ENCODE assay signal across 10 mouse cellular contexts in the genomic region with DNA sequence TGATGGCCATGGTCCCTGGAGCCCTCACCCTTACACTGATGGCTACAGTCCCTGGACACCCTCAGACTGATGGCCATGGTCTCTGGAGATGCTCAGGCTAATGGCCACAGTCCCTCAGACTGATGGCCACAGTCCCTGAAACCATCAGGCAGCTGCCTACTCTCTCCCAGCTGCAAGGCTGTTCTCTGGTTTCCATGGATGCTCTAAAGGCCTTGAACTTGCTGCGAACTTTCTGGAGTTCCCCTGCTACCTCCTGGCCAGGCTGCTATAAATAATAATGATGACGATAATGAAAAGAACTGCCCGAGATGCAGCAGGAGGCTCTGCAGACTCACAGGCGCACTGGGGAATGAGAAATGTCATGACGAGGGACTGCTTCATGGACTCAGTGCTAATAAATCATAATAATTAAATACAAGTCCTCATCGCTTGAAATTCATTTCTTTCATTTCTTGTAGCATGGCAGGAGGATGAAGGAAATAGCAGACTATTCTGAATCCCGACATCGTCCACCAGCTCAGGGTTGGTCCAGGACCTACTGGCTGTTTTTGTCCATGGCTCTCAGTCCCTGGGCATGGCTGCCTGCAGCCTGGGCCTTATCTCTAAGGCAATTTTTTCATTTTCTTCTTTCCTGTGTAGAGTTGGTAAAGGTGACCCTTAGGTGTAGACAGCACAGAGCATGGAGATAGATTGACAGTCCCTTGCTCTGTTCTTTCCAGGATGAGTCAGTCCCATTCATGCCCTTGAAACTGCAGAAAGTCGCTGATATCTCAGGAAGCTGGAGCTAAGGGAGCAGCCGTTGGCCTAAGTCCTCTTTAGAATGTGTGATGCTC.
A peak's percentile ranks its signal among the peaks of the same experiment; 100 is the strongest.
DNase-seq lines count a peak whose midpoint lies in the region; ATAC-seq and TF ChIP-seq lines count a peak whose summit lies in the region.
"Had no signal": no experiment of that assay in that cellular context is flagged by ENCODE, and none has a peak within 500 bp of the region (broad histone marks: within the 10 kb centered on the region; RNA-seq: fewer than 3 reads in every experiment).

No protein-coding gene starts in this region.

- peak; percentile 8 for DNase-seq in liver, adult 2 months (ENCODE audit: extremely low read depth, low read depth, low spot score)
- no peak for DNase-seq in liver, embryonic 11.5 days (ENCODE audit: low spot score)
- peak; percentile 66 for DNase-seq in forelimb bud, embryonic 11.5 days (ENCODE audit: low read depth, low spot score)
- DNase-seq in kidney, adult 2 months, result peak; percentile 64
- no peak for DNase-seq in gastrocnemius, postnatal 25 days
- DNase-seq in right cerebral cortex, postnatal 4 days, result no peak
- DNase-seq in urinary bladder, adult 18-20 months (ENCODE audit: low spot score in 2 of 2), result no peak
- DNase-seq: liver had no signal

- no peaks in the 10 kb centered on the region for H3K9me3 ChIP-seq in liver, embryonic 11.5 days (ENCODE audit: control insufficient read depth, low read length)
- H3K9me3 ChIP-seq in neural tube, embryonic 12.5 days, result no peaks in the 10 kb centered on the region

- H3K4me2 ChIP-seq in liver, embryonic 11.5 days, result no peak overlapping the region
- no peak overlapping the region for H3K4me2 ChIP-seq in neural tube, embryonic 12.5 days (replicated peaks)

- no peak overlapping the region for H3K4me3 ChIP-seq in liver, adult 2 months (ENCODE audit: insufficient read depth, low read depth, low read length)
- H3K4me3 ChIP-seq in liver, embryonic 11.5 days (ENCODE audit: low read depth, low read length), result no peak overlapping the region
- no peak overlapping the region for H3K4me3 ChIP-seq in kidney, adult 2 months (ENCODE audit: insufficient read depth, low read depth, low read length)
- H3K4me3 ChIP-seq in neural tube, embryonic 12.5 days, result no peak overlapping the region

- no peaks in the 10 kb centered on the region for H3K27me3 ChIP-seq in liver, adult 2 months (ENCODE audit: control insufficient read depth, insufficient read depth, low read length)
- no peaks in the 10 kb centered on the region for H3K27me3 ChIP-seq in liver, embryonic 11.5 days (replicated peaks; ENCODE audit: control insufficient read depth, insufficient read depth, low read length)
- no peaks in the 10 kb centered on the region for H3K27me3 ChIP-seq in kidney, adult 2 months (replicated peaks; ENCODE audit: control insufficient read depth, insufficient read depth, low read length)
- H3K27me3 ChIP-seq in neural tube, embryonic 12.5 days (replicated peaks), result no peaks in the 10 kb centered on the region

- no peak overlapping the region for H3K27ac ChIP-seq in liver, adult 2 months (replicated peaks; ENCODE audit: insufficient read depth, low read depth, low read length)
- no peak overlapping the region for H3K27ac ChIP-seq in liver, embryonic 11.5 days (ENCODE audit: low read depth, low read length)
- no peak overlapping the region for H3K27ac ChIP-seq in kidney, adult 2 months (ENCODE audit: insufficient read depth, low read depth, low read length)
- H3K27ac ChIP-seq in neural tube, embryonic 12.5 days, result no peak overlapping the region

- no peak for TF ChIP-seq POLR2A in liver, adult 2 months (IDR thresholded peaks at IDR 0.05; ENCODE audit: extremely low read depth, insufficient read depth, low read length)
- no peak for TF ChIP-seq POLR2A in kidney, adult 2 months (IDR thresholded peaks at IDR 0.05; ENCODE audit: low read depth, low read length)

- no peak for TF ChIP-seq CTCF in liver, adult 2 months (IDR thresholded peaks at IDR 0.05; ENCODE audit: low read depth, low read length)
- TF ChIP-seq CTCF in kidney, adult 2 months (conservative IDR thresholded peaks at IDR 0.05; ENCODE audit: insufficient read depth, insufficient read length, low read depth, low read length), result no peak

- H3K79me2 ChIP-seq in liver, adult 2 months (ENCODE audit: control insufficient read depth, insufficient read depth, low read length), result no peaks in the 10 kb centered on the region

- no peak overlapping the region for H3K9ac ChIP-seq in liver, adult 2 months (ENCODE audit: low read depth, low read length)
- H3K9ac ChIP-seq in liver, embryonic 11.5 days (ENCODE audit: low read depth, low read length), result no peak overlapping the region
- H3K9ac ChIP-seq in neural tube, embryonic 12.5 days, result no peak overlapping the region

- no peaks in the 10 kb centered on the region for H3K36me3 ChIP-seq in liver, adult 2 months (ENCODE audit: control insufficient read depth, insufficient read depth, low read length)
- H3K36me3 ChIP-seq in liver, embryonic 11.5 days (ENCODE audit: control insufficient read depth, insufficient read depth, low read length), result no peaks in the 10 kb centered on the region
- no peaks in the 10 kb centered on the region for H3K36me3 ChIP-seq in kidney, adult 2 months (ENCODE audit: control insufficient read depth, insufficient read depth, low read length)
- no peaks in the 10 kb centered on the region for H3K36me3 ChIP-seq in neural tube, embryonic 12.5 days

- H3K4me1 ChIP-seq in liver, adult 2 months (ENCODE audit: control insufficient read depth, insufficient read depth, low read length), result no peaks in the 10 kb centered on the region; the same call in 1 of the 2 replicates
- peaks cover 2% of the 10 kb centered on the region; the same call in 1 of the 2 replicates for H3K4me1 ChIP-seq in liver, embryonic 11.5 days (replicated peaks; ENCODE audit: control insufficient read depth, insufficient read depth, low read length)
- H3K4me1 ChIP-seq in kidney, adult 2 months (ENCODE audit: control insufficient read depth, insufficient read depth, low read length), result no peaks in the 10 kb centered on the region
- peaks cover 13% of the 10 kb centered on the region; the same call in 1 of the 2 replicates for H3K4me1 ChIP-seq in neural tube, embryonic 12.5 days

- WGBS in liver, adult 2 months, result 69% methylated on average over 10 of the region's 10 CpGs
- WGBS in liver, embryonic 11.5 days, result 68% methylated on average over 10 of the region's 10 CpGs
- 50% methylated on average over 10 of the region's 10 CpGs for WGBS in kidney, adult 2 months
- WGBS in neural tube, embryonic 12.5 days, result 48% methylated on average over 10 of the region's 10 CpGs

- ATAC-seq in liver, embryonic 11.5 days (replicated peaks; ENCODE audit: low FRiP score), result no peak
- peak; percentile 67 for ATAC-seq in neural tube, embryonic 12.5 days (ENCODE audit: low FRiP score, low read depth)
- ATAC-seq: midbrain, embryonic 16.5 days had no signal

Comparison
In these comparisons a context has a peak if more than half of its experiments do, and no peak if none do; other contexts are left out.
1. DNase-seq: peak in liver, adult 2 months (single experiment), forelimb bud, embryonic 11.5 days (single experiment) and kidney, adult 2 months (single experiment); none in liver, embryonic 11.5 days (single experiment), gastrocnemius, postnatal 25 days (single experiment), right cerebral cortex, postnatal 4 days (single experiment) and urinary bladder, adult 18-20 months (0 of 2).